Mouse (Mus musculus): Measurements from ENCODE around the gene Chil5.
"Not testable (repeated sequence)": the region's sequence is repeated elsewhere in the genome, so short reads cannot be mapped to it uniquely, and the experiment has no call there.

The Chil5 gene

GRCm38 (mm10) chr3:106032781-106033180 lies at the start of gene Chil5:
Gene Chil5, minus strand, starts transcription at chr3:106032814.
- DNase-seq, result no peak

- DNase-seq, result no peak
These were observed 42.2 kb upstream of the Chil5 start for GRCm38 (mm10) chr3:106074824-106075223.

GRCm38 (mm10) chr3:106070994-106071393 lies 38.4 kb upstream of the Chil5 start:
- DNase-seq, result no peak

GRCm38 (mm10) chr3:106067707-106068106 lies 35.1 kb upstream of the Chil5 start:
- peak; percentile 48 for DNase-seq

GRCm38 (mm10) chr3:106057966-106058365 lies 25.4 kb upstream of the Chil5 start:
- DNase-seq, result no peak

- DNase-seq, result no peak
These were observed 19.3 kb upstream of the Chil5 start for GRCm38 (mm10) chr3:106051896-106052295.

GRCm38 (mm10) chr3:106040306-106040705 lies 7.7 kb upstream of the Chil5 start:
- no peak for DNase-seq

GRCm38 (mm10) chr3:106024135-106024534 lies 8.5 kb downstream of the Chil5 start:
- no peak for DNase-seq

- DNase-seq, result no peak
These were observed 10.8 kb downstream of the Chil5 start for GRCm38 (mm10) chr3:106021840-106022239.

GRCm38 (mm10) chr3:106014546-106014945 lies 18.1 kb downstream of the Chil5 start, which contains the start of gene Pifo:
Gene Pifo, minus strand, starts transcription at chr3:106014646.
- DNase-seq, result no peak

GRCm38 (mm10) chr3:106003360-106003759 lies 29.3 kb downstream of the Chil5 start:
- not testable (repeated sequence) for DNase-seq

GRCm38 (mm10) chr3:106001416-106002370 lies 30.9 kb downstream of the Chil5 start:
- peak; percentile 41 for DNase-seq

GRCm38 (mm10) chr3:106000707-106001375 lies 31.8 kb downstream of the Chil5 start:
- no peak for DNase-seq

- DNase-seq, result no peak
These were observed 37.9 kb downstream of the Chil5 start for GRCm38 (mm10) chr3:105994730-105995129.

GRCm38 (mm10) chr3:105991653-105992283 lies 40.8 kb downstream of the Chil5 start:
- peak; percentile 71 for DNase-seq

GRCm38 (mm10) chr3:105989611-105990010 lies 43.0 kb downstream of the Chil5 start:
- DNase-seq, result not testable (repeated sequence)

GRCm38 (mm10) chr3:105974174-105974573 lies 58.4 kb downstream of the Chil5 start:
- no peak for DNase-seq

- DNase-seq, result no peak
These were observed 59.2 kb downstream of the Chil5 start, which contains the start of gene Ovgp1 for GRCm38 (mm10) chr3:105973411-105973810. Gene Ovgp1, plus strand, starts transcription at chr3:105973711.

- DNase-seq, result no peak
These were observed 60.7 kb downstream of the Chil5 start for GRCm38 (mm10) chr3:105971831-105972446.
